Mouse (Mus musculus): ENCODE data around the gene Nol3.

- TF ChIP-seq CTCF (IDR thresholded peaks at IDR 0.05) (no peak), POLR2A (IDR thresholded peaks at IDR 0.05; ENCODE audit: insufficient read depth, low read depth, low read length) (no peak; the same call in 1 of the 2 replicates)
Observed at GRCm38 (mm10) chr8:105254966-105255350, 21.0 kb upstream of the Nol3 start, which contains the start of gene B3gnt9.
